Mouse (Mus musculus): ENCODE data around the gene Bmt2.

DNA sequence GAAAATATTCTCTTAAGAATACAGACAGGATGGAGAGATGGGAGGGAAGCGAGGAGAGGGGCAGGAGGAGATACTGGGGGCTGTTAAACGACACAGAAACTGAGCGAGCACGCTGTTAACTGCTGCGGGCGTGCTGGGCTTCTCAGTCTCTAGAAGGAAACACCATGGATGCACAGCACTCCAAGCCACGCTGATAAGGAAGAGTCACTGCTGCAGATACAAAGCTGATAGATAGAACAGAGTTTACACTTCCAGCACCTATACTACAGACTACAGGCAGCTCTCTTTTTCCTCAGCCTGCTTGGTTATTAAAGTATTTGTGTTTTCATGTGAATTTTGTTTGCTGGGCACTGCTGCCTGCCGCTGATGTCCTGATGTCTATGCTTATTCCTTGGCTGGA lies 91.6 kb downstream of the Bmt2 start:
- no peak for TF ChIP-seq POLR2A (IDR thresholded peaks at IDR 0.05; ENCODE audit: borderline replicate concordance, control insufficient read depth, low read depth, low read length)
- no peak for TF ChIP-seq CTCF (IDR thresholded peaks at IDR 0.05; ENCODE audit: control insufficient read depth, insufficient read depth, low read length)

All from bone marrow, adult 2 months (tissue).